Mouse (Mus musculus) heart, adult 2 months (tissue): ENCODE data around the gene Fam110c. TPM values are rescaled to one million over a fixed set of nuclear protein-coding genes. Genes with fewer than 3 reads are reported as not detected.

Experiments used
- DNase-seq, 2 experiments: peaks; one replicate each; pipeline ENCODE4 v3.0.0; 2021
- H3K27ac ChIP-seq: fragments of 200-600 bp; 2 replicates; pipeline ENCODE4 v1.8.1; 2022
- H3K27me3 ChIP-seq: fragments of 200-500 bp; 2 replicates; pipeline ENCODE4 v1.6.1; 2012; ENCODE audit warnings: mild to moderate bottlenecking, low read length, inconsistent platforms, mixed read lengths; ENCODE audit not compliant: control insufficient read depth, insufficient read depth
- H3K36me3 ChIP-seq: fragments of 200-500 bp; 2 replicates; pipeline ENCODE4 v1.6.1; 2012; ENCODE audit warnings: low read length, inconsistent platforms; ENCODE audit not compliant: control insufficient read depth, insufficient read depth
- H3K4me1 ChIP-seq: fragments of 200-500 bp; 2 replicates; pipeline ENCODE4 v1.6.1; 2011; ENCODE audit warnings: low read length; ENCODE audit not compliant: control insufficient read depth, insufficient read depth
- H3K4me3 ChIP-seq: fragments of 200-600 bp; 2 replicates; pipeline ENCODE4 v1.8.1; 2022
- H3K79me2 ChIP-seq: fragments of 200-500 bp; replicated peaks from 2 replicates; pipeline ENCODE4 v1.6.1; 2012; ENCODE audit warnings: mild to moderate bottlenecking, inconsistent platforms, low read length, moderate library complexity, mixed read lengths; ENCODE audit not compliant: control insufficient read depth, insufficient read depth
- H3K9ac ChIP-seq: fragments of 200-500 bp; 2 replicates; pipeline ENCODE4 v1.6.1; 2012; ENCODE audit warnings: low read depth, mild to moderate bottlenecking, control low read depth, inconsistent platforms, low read length, mixed read lengths
- CTCF ChIP-seq: fragments of 200-600 bp; IDR thresholded peaks from 2 replicates; pipeline ENCODE4 v1.8.1; 2022; ENCODE audit warnings: antibody characterized with exemption, mild to moderate bottlenecking, moderate library complexity
- EP300 ChIP-seq: fragments of 200-500 bp; IDR thresholded peaks from 2 replicates; pipeline ENCODE4 v1.6.1; 2011; ENCODE audit warnings: low read depth, low read length, control low read depth; ENCODE audit not compliant: insufficient read depth
- POLR2A ChIP-seq: fragments of 200-500 bp; IDR thresholded peaks from 2 replicates; pipeline ENCODE4 v1.6.1; 2011; ENCODE audit warnings: mild to moderate bottlenecking, low read depth, low read length, control low read depth; ENCODE audit not compliant: insufficient read depth
- WGBS: fragments of 180-500 bp; shearing (Covaris S2); methylation state at CpG from one replicate; pipeline ENCODE4 v1.1.7; 2018; 5-methylcytosine and 5-hydroxymethylcytosine counted together
- intact Hi-C: fragments of 180-260 bp; cut with DNase I; formaldehyde crosslinking; loops from one replicate; pipeline ENCODE4 v1.15.1; 2025
- polyA plus RNA-seq: library from polyadenylated mRNA; depleted of rRNA; stranded (reverse); fragments of >200 nt; gene quantifications from 2 replicates; pipeline ENCODE4 v1.2.3, GENCODE M21; 2012; rRNA removed
- total RNA-seq, 2 experiments: library from RNA; stranded (reverse); gene quantifications; 2 replicates each; pipeline ENCODE4 v1.2.3; 2021

Fam110c gene
- total and polyA plus RNA-seq, 3 experiments, result 0.30 to 0.37 (median 0.31) TPM

DNA sequence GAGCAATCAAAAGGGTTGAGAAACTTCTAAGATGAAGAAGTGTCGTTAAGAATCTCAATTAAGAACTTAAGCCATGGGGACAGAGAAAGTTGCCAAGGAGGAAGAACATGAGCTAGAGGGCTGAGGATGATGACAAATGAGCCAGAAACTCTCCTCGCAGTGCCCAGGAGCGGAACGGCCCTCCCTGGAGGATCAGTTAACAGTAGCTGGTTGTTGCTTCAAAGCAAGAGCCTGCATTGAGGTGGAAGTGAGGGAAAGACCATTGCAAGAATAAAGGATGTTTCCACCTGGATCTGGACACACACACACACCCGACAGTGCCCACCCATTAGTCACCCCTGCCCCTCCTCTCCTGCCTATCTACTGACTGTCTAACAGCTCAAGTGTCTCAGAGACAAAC lies 46.9 kb downstream of the Fam110c start:
- Histone ChIP-seq H3K36me3 (no peaks in the 10 kb centered on the region), H3K27me3 (no peaks in the 10 kb centered on the region), H3K27ac (no peak overlapping the region), H3K9ac (no peak overlapping the region), H3K4me3 (no peak overlapping the region), H3K79me2 (no peaks in the 10 kb centered on the region), H3K4me1 (no peaks in the 10 kb centered on the region)
- 79% methylated on average over 5 of the region's 5 CpGs for WGBS
- DNase-seq, result no peak
- intact Hi-C loops, result loop anchor here (10.0 kb wide), 1 partner anchor 374 kb away; the partner anchor contains the start of gene Cbll1
- TF ChIP-seq CTCF, result no peak

DNA sequence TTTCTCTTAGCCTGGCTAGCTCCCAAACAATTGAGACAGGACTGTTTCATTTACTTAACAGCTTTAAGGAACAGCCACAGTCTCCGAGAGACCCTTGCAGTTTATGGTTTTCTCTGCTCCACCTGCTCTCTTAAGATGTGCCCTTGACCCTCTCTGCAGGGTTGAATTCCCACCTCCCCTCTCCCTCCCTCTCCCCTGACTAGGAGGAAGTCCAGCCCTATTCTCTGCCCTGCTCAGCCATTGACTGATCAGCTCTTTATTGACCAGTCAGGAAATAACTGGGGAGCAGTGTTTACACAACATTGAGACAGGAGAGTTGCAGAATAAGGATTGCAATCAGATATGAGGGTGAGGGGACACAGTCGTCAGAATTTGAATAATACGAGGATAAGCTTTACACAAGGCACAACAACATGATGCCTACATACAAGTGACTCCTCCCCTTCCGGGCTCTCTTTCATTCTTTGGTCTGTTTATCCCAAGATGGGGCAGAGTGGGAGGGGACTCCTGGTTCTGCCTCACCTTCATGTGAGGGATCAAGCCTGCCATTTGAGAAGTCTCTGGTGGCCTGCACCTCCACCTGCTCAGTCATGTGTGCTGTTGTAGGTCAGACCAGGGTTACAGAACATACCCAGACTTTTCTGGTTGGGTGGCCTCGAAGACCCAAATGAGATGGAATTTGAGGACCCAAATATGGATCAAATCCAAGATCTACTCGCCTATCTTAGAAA lies 49.4 kb downstream of the Fam110c start:
- TF ChIP-seq CTCF (no peak), EP300 (no peak), POLR2A (no peak)
- no peak overlapping the region for H3K4me3 ChIP-seq
- no peak for DNase-seq
- no peak overlapping the region for H3K27ac ChIP-seq
- H3K4me1 ChIP-seq, result no peaks in the 10 kb centered on the region
- WGBS, result 75% methylated on average over 6 of the region's 6 CpGs
- H3K79me2 ChIP-seq, result no peaks in the 10 kb centered on the region
- intact Hi-C loops, result loop anchor here (10.0 kb wide), 1 partner anchor 372 kb away; the partner anchor contains the start of gene Cbll1
- no peaks in the 10 kb centered on the region for H3K36me3 ChIP-seq
- H3K27me3 ChIP-seq, result no peaks in the 10 kb centered on the region
- H3K9ac ChIP-seq, result no peak overlapping the region

DNA sequence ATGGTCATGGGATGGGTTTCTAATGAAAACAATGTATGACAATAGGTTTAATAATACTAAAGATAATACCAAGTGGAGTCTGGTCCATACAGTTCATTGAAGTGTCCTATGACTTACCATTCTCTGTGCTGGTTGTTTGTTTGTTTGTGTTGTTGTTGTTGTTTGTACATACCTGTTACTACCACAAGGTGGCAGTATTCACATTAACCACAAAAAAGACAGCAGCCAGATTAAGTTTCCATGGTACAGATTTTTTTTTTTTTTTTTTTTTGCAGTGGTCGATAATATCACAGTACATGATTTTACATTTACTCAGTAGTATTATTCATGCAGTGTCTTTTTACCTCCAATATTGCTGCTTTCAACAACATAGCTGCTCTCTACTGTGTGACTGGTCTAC lies 52.4 kb downstream of the Fam110c start:
- no peak for DNase-seq
- Histone ChIP-seq H3K27ac (no peak overlapping the region), H3K36me3 (no peaks in the 10 kb centered on the region), H3K4me1 (no peaks in the 10 kb centered on the region), H3K9ac (no peak overlapping the region), H3K79me2 (no peaks in the 10 kb centered on the region), H3K27me3 (no peaks in the 10 kb centered on the region), H3K4me3 (no peak overlapping the region)
- intact Hi-C loops, result loop anchor here (5.0 to 10.0 kb wide), 3 partner anchors 41 to 369 kb away; partner anchors contain the start of genes Cbll1 and Lamb1
- no peak for TF ChIP-seq EP300
- peak; percentile 79 for TF ChIP-seq CTCF
- TF ChIP-seq POLR2A, result no peak
- WGBS, result 0% methylated on average over 1 of the region's 1 CpGs

DNA sequence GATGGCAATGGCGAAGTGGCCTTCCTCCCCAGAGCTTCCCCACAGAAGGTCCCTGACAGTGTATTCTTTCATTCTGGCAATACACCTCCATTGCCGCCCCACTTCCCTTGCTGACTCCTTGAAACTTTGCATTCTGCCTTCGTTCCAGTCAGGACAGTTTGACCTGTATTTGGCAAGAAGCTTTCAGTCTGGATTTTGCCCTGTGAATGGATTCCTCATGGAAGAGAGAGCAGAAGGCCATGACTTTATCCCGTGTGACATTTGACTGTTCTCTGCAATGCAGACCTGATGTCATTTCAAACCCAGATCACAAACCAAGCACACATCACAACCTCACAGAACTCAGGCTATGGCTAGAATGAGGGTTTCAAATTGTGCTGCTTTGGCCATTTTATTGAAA lies 55.9 kb downstream of the Fam110c start:
- DNase-seq, result no peak
- H3K9ac ChIP-seq, result no peak overlapping the region
- H3K27ac ChIP-seq, result no peak overlapping the region
- no peak overlapping the region for H3K4me3 ChIP-seq
- no peaks in the 10 kb centered on the region for H3K79me2 ChIP-seq
- 91% methylated on average over 4 of the region's 4 CpGs for WGBS
- no peak for TF ChIP-seq EP300
- intact Hi-C loops, result loop anchor here (5.0 to 10.0 kb wide), 3 partner anchors 38 to 365 kb away; partner anchors contain the start of genes Cbll1 and Lamb1
- no peaks in the 10 kb centered on the region for H3K27me3 ChIP-seq
- no peaks in the 10 kb centered on the region for H3K4me1 ChIP-seq
- H3K36me3 ChIP-seq, result no peaks in the 10 kb centered on the region

Other genes with a start within 250 kb of the Fam110c start
- 1 to 10 TPM in 1 of 2 experiments, under 1 TPM in 1; 0.73 to 1.8 TPM for gene Alkal2, start 189.5 kb upstream of the Fam110c start, total RNA-seq
- 0.47 and 0.70 TPM in 2 replicates for gene Alkal2, start 189.5 kb upstream of the Fam110c start, polyA plus RNA-seq
- gene Acp1, start 162.3 kb upstream of the Fam110c start, total RNA-seq, result 10 to 100 TPM; 29.4 to 31.6 TPM
- gene Acp1, start 162.3 kb upstream of the Fam110c start, polyA plus RNA-seq, result 4.7 and 8.6 TPM in 2 replicates
- 1 to 10 TPM; 1.5 to 2.0 TPM for gene Sh3yl1, start 162.2 kb upstream of the Fam110c start, total RNA-seq
- 0.82 and 0.88 TPM in 2 replicates for gene Sh3yl1, start 162.2 kb upstream of the Fam110c start, polyA plus RNA-seq
- gene Gm6993, start 166.9 kb downstream of the Fam110c start, total RNA-seq, result not detected
- not detected in 2 replicates for gene Gm6993, start 166.9 kb downstream of the Fam110c start, polyA plus RNA-seq
- gene Lamb1, start 191.4 kb downstream of the Fam110c start, total RNA-seq, result 10 to 100 TPM; 55.3 to 58.1 TPM
- 25.1 and 44.1 TPM in 2 replicates for gene Lamb1, start 191.4 kb downstream of the Fam110c start, polyA plus RNA-seq